Mouse (Mus musculus) thymus, adult 2 months (tissue): ENCODE measurements around the gene Cbx4. TPM values are rescaled to one million over a fixed set of nuclear protein-coding genes. Genes with fewer than 3 reads are reported as not detected.

Source experiments
- DNase-seq: peaks from one replicate; pipeline ENCODE4 v3.0.0; 2021
- H3K27ac ChIP-seq: fragments of 200-500 bp; 2 replicates; pipeline ENCODE4 v1.5.1; 2012; ENCODE audit warnings: low read length, control low read depth; ENCODE audit not compliant: control insufficient read depth, insufficient read depth
- H3K27me3 ChIP-seq: fragments of 200-500 bp; 2 replicates; pipeline ENCODE4 v1.6.1; 2012; ENCODE audit warnings: mild to moderate bottlenecking, low read length, moderate library complexity, mixed read lengths; ENCODE audit not compliant: control insufficient read depth, insufficient read depth
- H3K36me3 ChIP-seq: fragments of 200-500 bp; 2 replicates; pipeline ENCODE4 v1.6.1; 2012; ENCODE audit warnings: mild to moderate bottlenecking, low read length, moderate library complexity; ENCODE audit not compliant: control insufficient read depth, insufficient read depth
- H3K4me1 ChIP-seq: fragments of 200-500 bp; replicated peaks from 2 replicates; pipeline ENCODE4 v1.6.1; 2012; ENCODE audit warnings: low read length; ENCODE audit not compliant: control insufficient read depth, insufficient read depth
- H3K4me3 ChIP-seq: fragments of 200-500 bp; 2 replicates; pipeline ENCODE4 v1.5.1; 2012; ENCODE audit warnings: mild to moderate bottlenecking, low read length, control low read depth, moderate library complexity; ENCODE audit not compliant: control insufficient read depth, insufficient read depth
- CTCF ChIP-seq: fragments of 200-500 bp; IDR thresholded peaks from 2 replicates; pipeline ENCODE4 v1.5.1; 2012; ENCODE audit warnings: mild to moderate bottlenecking, control low read depth, low read length, moderate library complexity, borderline replicate concordance; ENCODE audit not compliant: control insufficient read depth, poor library complexity, insufficient read depth; ENCODE audit errors: extremely low read depth
- POLR2A ChIP-seq: fragments of 200-500 bp; IDR thresholded peaks from 2 replicates; pipeline ENCODE4 v1.6.1; 2012; ENCODE audit warnings: mild to moderate bottlenecking, low read length, control low read depth, moderate library complexity; ENCODE audit not compliant: control insufficient read depth, poor library complexity, insufficient read depth; ENCODE audit errors: extremely low read depth
- WGBS: fragments of 180-500 bp; shearing (Covaris S2); methylation state at CpG from one replicate; pipeline ENCODE4 v1.1.7; 2018; 5-methylcytosine and 5-hydroxymethylcytosine counted together
- polyA plus RNA-seq: library from polyadenylated mRNA; depleted of rRNA; stranded (reverse); fragments of >200 nt; gene quantifications from 2 replicates; pipeline ENCODE4 v1.2.3, GENCODE M21; 2012

Cbx4 gene
- polyA plus RNA-seq, 1 experiment = 54.7 TPM

GRCm38 (mm10) chr11:119080461-119081147 lies 5.4 kb downstream of the Cbx4 start:
- H3K27ac ChIP-seq = no peak overlapping the region
- WGBS = 93% methylated on average over 33 of the region's 33 CpGs
- no peak for DNase-seq
- no peak overlapping the region for H3K4me3 ChIP-seq
- peaks cover 50% of the 10 kb centered on the region for H3K4me1 ChIP-seq
- H3K36me3 ChIP-seq = peaks cover 24% of the 10 kb centered on the region
- no peak for TF ChIP-seq POLR2A
- H3K27me3 ChIP-seq = no peaks in the 10 kb centered on the region

GRCm38 (mm10) chr11:119079445-119079837 lies 6.6 kb downstream of the Cbx4 start:
- peaks cover 24% of the 10 kb centered on the region for H3K36me3 ChIP-seq
- no peak for DNase-seq
- no peak overlapping the region for H3K27ac ChIP-seq
- 84% methylated on average over 7 of the region's 7 CpGs for WGBS
- no peak for TF ChIP-seq CTCF
- TF ChIP-seq POLR2A = no peak
- no peak overlapping the region for H3K4me3 ChIP-seq
- no peaks in the 10 kb centered on the region for H3K27me3 ChIP-seq
- peaks cover 52% of the 10 kb centered on the region for H3K4me1 ChIP-seq

GRCm38 (mm10) chr11:119078691-119079444 lies 7.2 kb downstream of the Cbx4 start:
- H3K36me3 ChIP-seq = peaks cover 24% of the 10 kb centered on the region
- no peak for DNase-seq
- H3K4me3 ChIP-seq = no peak overlapping the region
- H3K4me1 ChIP-seq = peaks cover 47% of the 10 kb centered on the region
- no peaks in the 10 kb centered on the region for H3K27me3 ChIP-seq
- no peak overlapping the region for H3K27ac ChIP-seq
- no peak for TF ChIP-seq POLR2A
- TF ChIP-seq CTCF = no peak
- 83% methylated on average over 27 of the region's 27 CpGs for WGBS

DNA sequence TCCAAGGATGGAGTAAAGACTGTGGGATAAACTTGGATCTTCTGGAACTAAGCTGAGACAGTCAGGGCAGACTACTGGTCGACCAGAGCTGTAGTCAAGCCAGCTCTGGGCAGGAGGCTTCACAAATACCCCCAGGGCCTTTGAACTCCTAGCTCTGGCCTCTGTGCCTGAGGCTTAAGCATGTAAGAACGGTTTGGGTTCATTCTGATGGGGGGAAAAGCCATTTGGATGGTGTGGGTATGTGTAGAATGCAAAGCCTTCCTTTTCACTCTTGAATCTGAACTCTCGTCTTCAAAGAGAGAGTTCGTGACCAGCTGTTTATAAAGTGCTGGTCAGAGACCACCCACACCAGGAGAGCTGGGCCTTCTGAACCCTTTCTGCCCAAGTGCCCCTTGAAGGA lies 8.3 kb downstream of the Cbx4 start:
- TF ChIP-seq POLR2A = no peak
- TF ChIP-seq CTCF = no peak
- Histone ChIP-seq H3K27ac (no peak overlapping the region), H3K36me3 (peaks cover 24% of the 10 kb centered on the region), H3K27me3 (no peaks in the 10 kb centered on the region), H3K4me3 (no peak overlapping the region), H3K4me1 (peaks cover 43% of the 10 kb centered on the region)
- WGBS = 95% methylated on average over 4 of the region's 4 CpGs
- no peak for DNase-seq

GRCm38 (mm10) chr11:119075805-119076204 lies 10.2 kb downstream of the Cbx4 start:
- Histone ChIP-seq H3K4me3 (no peak overlapping the region), H3K27me3 (no peaks in the 10 kb centered on the region), H3K36me3 (peaks cover 8% of the 10 kb centered on the region), H3K27ac (no peak overlapping the region), H3K4me1 (peaks cover 30% of the 10 kb centered on the region)
- 7% methylated on average over 5 of the region's 5 CpGs for WGBS
- TF ChIP-seq POLR2A (no peak), CTCF (no peak)
- no peak for DNase-seq

- H3K36me3 ChIP-seq = no peaks in the 10 kb centered on the region
- TF ChIP-seq POLR2A = no peak
- TF ChIP-seq CTCF = no peak
- peaks cover 18% of the 10 kb centered on the region for H3K4me1 ChIP-seq
- H3K4me3 ChIP-seq = no peak overlapping the region
- no peak overlapping the region for H3K27ac ChIP-seq
- H3K27me3 ChIP-seq = no peaks in the 10 kb centered on the region
- 85% methylated on average over 6 of the region's 6 CpGs for WGBS
- no peak for DNase-seq
Observed at GRCm38 (mm10) chr11:119073876-119074433, 12.1 kb downstream of the Cbx4 start.
